9 mouse cellular contexts compared by ENCODE assay signal in genomic region chr11:78924916-78925315, GRCm38 (mm10). TPM values are rescaled to one million over a fixed set of nuclear protein-coding genes. Genes with fewer than 3 reads are reported as not detected.
DNase-seq lines count a peak whose midpoint lies in the region; ATAC-seq lines count a peak whose summit lies in the region.
"Had no signal": no experiment of that assay in that cellular context is flagged by ENCODE, and none has a peak within 500 bp of the region (broad histone marks: within the 10 kb centered on the region; RNA-seq: fewer than 3 reads in every experiment).

No protein-coding gene starts in this region.

- no peak overlapping the region for H3K27ac ChIP-seq in forebrain, embryonic 14.5 days (ENCODE audit: low read depth, low read length)
- no peak overlapping the region for H3K27ac ChIP-seq in hindbrain, embryonic 15.5 days (replicated peaks)
- H3K27ac ChIP-seq in liver, embryonic 13.5 days, result no peak overlapping the region
- H3K27ac ChIP-seq: macrophage had no signal

- ATAC-seq in forebrain, embryonic 14.5 days, result no peak
- no peak for ATAC-seq in hindbrain, embryonic 15.5 days (ENCODE audit: low FRiP score, low read depth)
- ATAC-seq in liver, embryonic 13.5 days (ENCODE audit: low read depth), result no peak

- no peaks in the 10 kb centered on the region for H3K9me3 ChIP-seq in forebrain, embryonic 14.5 days (replicated peaks; ENCODE audit: control insufficient read depth, low read length)
- no peaks in the 10 kb centered on the region for H3K9me3 ChIP-seq in hindbrain, embryonic 15.5 days
- H3K9me3 ChIP-seq in liver, embryonic 13.5 days (replicated peaks), result no peaks in the 10 kb centered on the region

- WGBS in forebrain, embryonic 14.5 days, result under 1% methylated on average over 36 of the region's 37 CpGs
- under 1% methylated on average over 37 of the region's 37 CpGs for WGBS in hindbrain, embryonic 15.5 days
- WGBS in liver, embryonic 13.5 days (ENCODE audit: insufficient replicate concordance), result 1% methylated on average over 37 of the region's 37 CpGs

- peaks cover 5% of the 10 kb centered on the region; the same call in 1 of the 2 replicates for H3K4me1 ChIP-seq in forebrain, embryonic 14.5 days (ENCODE audit: control insufficient read depth, insufficient read depth, low read length)
- peaks cover 8% of the 10 kb centered on the region for H3K4me1 ChIP-seq in hindbrain, embryonic 15.5 days (replicated peaks)
- H3K4me1 ChIP-seq in liver, embryonic 13.5 days (replicated peaks), result peaks cover 5% of the 10 kb centered on the region; the same call in 1 of the 2 replicates

- peak overlapping the region; percentile 27 for H3K4me3 ChIP-seq in forebrain, embryonic 14.5 days (ENCODE audit: low read depth, low read length)
- peak overlapping the region; percentile 36 for H3K4me3 ChIP-seq in hindbrain, embryonic 15.5 days
- H3K4me3 ChIP-seq in liver, embryonic 13.5 days (replicated peaks), result peak overlapping the region; percentile 41

- H3K27me3 ChIP-seq in forebrain, embryonic 14.5 days (replicated peaks; ENCODE audit: control insufficient read depth, insufficient read depth, low read length), result peaks cover 46% of the 10 kb centered on the region
- peaks cover 38% of the 10 kb centered on the region for H3K27me3 ChIP-seq in hindbrain, embryonic 15.5 days
- H3K27me3 ChIP-seq in liver, embryonic 13.5 days, result peaks cover 69% of the 10 kb centered on the region

- H3K9ac ChIP-seq in forebrain, embryonic 14.5 days (ENCODE audit: low read length), result peak overlapping the region; percentile 45; the same call in 1 of the 2 replicates
- H3K9ac ChIP-seq in hindbrain, embryonic 15.5 days, result 0 out of 2 replicates have a peak overlapping the region, but pooled peaks have one; percentile 26
- no peak overlapping the region for H3K9ac ChIP-seq in liver, embryonic 13.5 days

- H3K4me2 ChIP-seq in forebrain, embryonic 14.5 days (ENCODE audit: low read length), result peak overlapping the region; percentile 54
- peak overlapping the region; percentile 59 for H3K4me2 ChIP-seq in hindbrain, embryonic 15.5 days
- H3K4me2 ChIP-seq in liver, embryonic 13.5 days, result peak overlapping the region; percentile 57

- DNase-seq in thymus, postnatal 0 days (ENCODE audit: low spot score), result peak; percentile 2
- DNase-seq in thymus, postnatal 10 days (ENCODE audit: low spot score in 2 of 2), result no peak
- peak; percentile 35 for DNase-seq in forebrain, embryonic 14.5 days (ENCODE audit: low spot score)
- no peak for DNase-seq in liver, embryonic 13.5 days
- peak; percentile 59 for DNase-seq in neural tube, embryonic 10.5 days (ENCODE audit: extremely low spot score, low spot score)
- DNase-seq in cerebellum, adult 11 months, result no peak
- no peak for DNase-seq in urinary bladder, adult 2 months (ENCODE audit: low spot score)

- no peaks in the 10 kb centered on the region for H3K36me3 ChIP-seq in forebrain, embryonic 14.5 days (ENCODE audit: control insufficient read depth, insufficient read depth, low read length)
- H3K36me3 ChIP-seq in hindbrain, embryonic 15.5 days, result no peaks in the 10 kb centered on the region
- H3K36me3 ChIP-seq in liver, embryonic 13.5 days, result no peaks in the 10 kb centered on the region

RNA-seq across cellular contexts. Expression of gene Nos2, which starts 4.3 kb away (rescaled TPM):
- 0.92 and 0.96 TPM in 2 replicates for polyA plus RNA-seq in thymus, postnatal 0 days (2015; fragmentation: Nextera tagmentation; extraction: Ambion mirVana)
- 0.50 and 1.2 TPM in 2 replicates for polyA plus RNA-seq in forebrain, embryonic 14.5 days (2014; fragmentation: Nextera tagmentation; extraction: Ambion mirVana)
- 1.1 and 1.6 TPM in 2 replicates for polyA plus RNA-seq in hindbrain, embryonic 15.5 days (2015; fragmentation: Nextera tagmentation; extraction: Ambion mirVana)
- 0.02 and 0.05 TPM in 2 replicates for polyA plus RNA-seq in liver, embryonic 13.5 days (2015; fragmentation: Nextera tagmentation; extraction: Ambion mirVana)
- 1.1 TPM in 2 replicates for polyA plus RNA-seq in urinary bladder, adult 2 months (2012; rRNA removed)

RNA-seq across cellular contexts. Expression of gene Lgals9, which starts 59.8 kb away (rescaled TPM):
- polyA plus RNA-seq in thymus, postnatal 0 days (2015; fragmentation: Nextera tagmentation; extraction: Ambion mirVana), result 421 and 488 TPM in 2 replicates
- 8.6 and 8.7 TPM in 2 replicates for polyA plus RNA-seq in forebrain, embryonic 14.5 days (2014; fragmentation: Nextera tagmentation; extraction: Ambion mirVana)
- polyA plus RNA-seq in hindbrain, embryonic 15.5 days (2015; fragmentation: Nextera tagmentation; extraction: Ambion mirVana), result 13.4 and 17.0 TPM in 2 replicates
- 64.8 and 69.1 TPM in 2 replicates for polyA plus RNA-seq in liver, embryonic 13.5 days (2015; fragmentation: Nextera tagmentation; extraction: Ambion mirVana)
- polyA plus RNA-seq in urinary bladder, adult 2 months (2012; rRNA removed), result 74.3 and 76.8 TPM in 2 replicates

Comparison
In these comparisons a context has a peak if more than half of its experiments do, and no peak if none do; other contexts are left out.
1. DNase-seq: peak in thymus, postnatal 0 days (single experiment), forebrain, embryonic 14.5 days (single experiment) and neural tube, embryonic 10.5 days (single experiment); none in thymus, postnatal 10 days (0 of 2), liver, embryonic 13.5 days (single experiment), cerebellum, adult 11 months (single experiment) and urinary bladder, adult 2 months (single experiment).
2. Peak in every context shown above with its lines, with median percentiles within 50 percentile points of each other: H3K4me2 ChIP-seq and H3K4me3 ChIP-seq.